Mouse (Mus musculus): ENCODE data around the gene Washc2. TPM values are rescaled to one million over a fixed set of nuclear protein-coding genes. Genes with fewer than 3 reads are reported as not detected.

The Washc2 gene
- total RNA-seq, 4 experiments from 2014 or later = 59.0 to 70.2 (median 63.3) TPM

DNA sequence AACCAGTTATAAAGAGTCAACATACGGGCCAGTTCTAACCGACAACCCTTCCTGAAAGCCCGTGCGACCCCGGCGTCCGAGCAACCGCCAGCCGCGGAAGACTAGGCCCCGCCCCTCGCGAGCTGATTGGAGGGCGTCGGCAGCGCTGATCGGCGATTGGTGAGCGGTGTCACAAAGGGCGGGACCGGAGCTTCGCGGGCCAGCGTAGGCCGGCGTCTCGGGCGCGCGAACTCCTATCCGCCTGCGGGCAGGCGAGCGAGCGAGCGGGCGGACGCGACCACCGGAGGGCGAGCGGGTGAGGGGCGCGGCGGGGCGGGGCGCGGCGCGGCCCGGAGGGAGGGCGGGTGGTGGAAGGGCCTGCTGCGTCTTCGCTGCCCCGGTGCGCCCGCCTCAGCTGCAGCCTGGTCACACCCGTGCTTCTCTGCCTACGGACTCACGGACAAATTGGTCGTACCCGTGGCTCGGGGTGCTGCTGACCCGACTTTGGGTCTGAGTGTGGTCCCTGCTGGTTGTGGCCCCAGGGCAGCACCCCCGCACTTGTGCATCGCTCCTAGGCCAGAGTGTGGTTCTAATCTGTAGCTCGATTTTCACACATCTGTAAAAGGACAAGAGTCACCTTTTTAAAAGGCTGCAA, 56.3 kb downstream of the Washc2 start, which contains the start of gene Zfand4:
Gene Zfand4, plus strand, starts transcription at position 205 of the 634 bp plus-strand sequence.
- peak; percentile 85 for DNase-seq

DNA sequence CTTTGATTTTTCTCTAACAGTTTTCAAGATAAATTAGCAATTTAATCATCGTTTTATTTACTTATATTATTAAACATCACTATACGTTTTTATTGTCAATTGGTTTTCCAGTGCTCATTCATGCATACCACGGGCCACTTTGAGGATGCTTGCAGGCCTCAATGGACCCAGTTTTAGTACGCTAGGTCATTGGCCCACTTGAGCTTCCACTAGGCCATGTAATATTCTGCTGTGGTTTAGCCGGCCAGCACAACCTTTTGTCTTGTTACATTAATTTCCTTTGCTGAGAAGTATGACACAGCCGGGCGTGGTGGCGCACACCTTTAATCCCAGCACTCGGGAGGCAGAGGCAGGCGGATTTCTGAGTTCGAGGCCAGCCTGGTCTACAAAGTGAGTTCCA, 57.0 kb downstream of the Washc2 start:
- DNase-seq = no peak

DNA sequence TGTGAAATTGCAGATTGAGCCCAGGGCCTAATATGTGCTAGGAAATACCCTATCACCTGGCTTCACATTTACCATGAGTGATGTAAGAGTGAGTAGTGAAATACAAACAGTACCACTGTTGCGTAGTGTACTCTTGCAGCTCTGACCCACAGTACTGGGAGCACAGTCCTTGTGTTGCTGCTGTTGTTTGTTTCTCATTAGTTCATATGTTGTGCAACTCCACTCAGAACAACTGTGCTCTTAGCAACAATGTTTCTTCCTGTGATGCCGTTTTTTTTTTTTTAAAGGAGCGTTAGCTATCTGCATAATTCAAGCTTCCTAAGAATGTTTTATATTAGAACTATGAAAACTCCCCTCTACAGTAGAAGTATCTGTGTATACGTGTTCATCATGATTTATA, 57.8 kb downstream of the Washc2 start:
- DNase-seq = no peak

DNA sequence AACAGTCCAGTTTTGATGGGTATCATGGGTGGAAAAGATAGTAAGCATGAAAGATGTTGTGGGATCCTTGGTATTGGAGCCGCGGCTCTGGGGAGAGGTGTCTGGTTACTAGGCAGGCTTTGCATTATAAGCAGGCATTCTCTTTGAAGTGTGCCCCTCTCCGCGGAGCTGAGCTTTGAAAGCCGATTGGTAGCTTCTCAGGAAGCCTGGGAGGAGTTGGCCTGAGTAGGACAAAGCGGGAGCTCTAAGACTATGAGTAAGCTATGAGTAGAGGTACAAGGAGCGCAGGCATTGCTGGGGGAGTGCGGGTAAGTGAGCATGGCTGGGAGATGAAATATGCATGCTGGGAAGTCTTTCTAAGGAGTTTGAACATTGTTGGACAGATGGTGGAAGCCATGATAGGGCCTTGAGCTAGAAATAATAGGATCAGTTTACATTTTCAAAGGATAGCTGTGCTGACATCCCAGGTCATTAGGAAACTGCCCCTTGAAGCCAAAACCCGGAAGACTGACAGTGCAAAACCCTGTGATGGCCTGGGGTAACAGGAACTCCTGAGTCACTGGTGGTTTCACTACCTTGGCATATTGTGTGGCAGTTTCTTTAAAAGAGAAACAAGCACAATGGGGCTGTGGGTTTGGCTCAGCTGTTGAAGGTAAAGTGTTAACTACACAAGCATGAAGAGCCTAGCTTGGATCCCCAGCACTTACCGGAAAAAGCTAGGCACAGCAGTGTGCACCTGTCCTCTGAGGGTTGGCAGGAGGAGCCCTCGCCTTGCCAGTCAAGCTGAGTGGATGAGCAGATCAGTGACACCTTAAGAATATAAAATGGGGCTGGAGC, 58.7 kb downstream of the Washc2 start:
- no peak for DNase-seq

DNA sequence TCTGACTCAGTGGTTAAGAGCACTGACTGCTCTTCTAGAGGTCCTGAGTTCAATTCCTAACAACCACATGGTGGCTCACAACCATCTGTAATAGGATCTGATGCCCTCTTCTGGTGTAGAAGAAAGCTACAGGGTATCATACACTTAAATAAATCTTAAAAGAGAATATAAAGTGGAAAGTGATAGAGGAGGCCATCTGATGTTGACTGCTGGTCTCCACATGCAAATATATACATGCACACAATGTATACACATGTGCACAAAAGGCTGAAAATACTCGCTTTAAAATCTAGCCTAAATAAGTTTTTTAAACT, 59.2 kb downstream of the Washc2 start:
- no peak for DNase-seq

DNA sequence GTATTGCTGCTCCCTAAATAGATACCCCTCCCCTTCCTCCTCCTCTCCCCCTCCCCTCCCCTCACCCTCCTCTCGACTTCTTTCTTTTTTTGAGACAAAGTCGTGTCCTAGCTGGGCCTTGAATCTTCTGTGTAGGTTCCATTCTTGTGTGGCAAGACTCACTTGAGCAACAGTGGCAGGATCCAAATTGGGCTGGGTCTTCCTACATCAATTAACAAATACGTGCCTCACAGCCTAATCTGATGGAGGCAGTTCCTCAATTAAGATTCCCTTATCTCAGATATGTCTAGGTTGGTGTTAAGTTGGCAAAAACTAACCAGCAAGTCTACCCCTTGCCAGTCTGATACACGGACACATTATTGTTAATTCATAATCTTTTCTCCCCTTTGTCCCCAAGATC, 67.9 kb downstream of the Washc2 start:
- no peak for DNase-seq

DNA sequence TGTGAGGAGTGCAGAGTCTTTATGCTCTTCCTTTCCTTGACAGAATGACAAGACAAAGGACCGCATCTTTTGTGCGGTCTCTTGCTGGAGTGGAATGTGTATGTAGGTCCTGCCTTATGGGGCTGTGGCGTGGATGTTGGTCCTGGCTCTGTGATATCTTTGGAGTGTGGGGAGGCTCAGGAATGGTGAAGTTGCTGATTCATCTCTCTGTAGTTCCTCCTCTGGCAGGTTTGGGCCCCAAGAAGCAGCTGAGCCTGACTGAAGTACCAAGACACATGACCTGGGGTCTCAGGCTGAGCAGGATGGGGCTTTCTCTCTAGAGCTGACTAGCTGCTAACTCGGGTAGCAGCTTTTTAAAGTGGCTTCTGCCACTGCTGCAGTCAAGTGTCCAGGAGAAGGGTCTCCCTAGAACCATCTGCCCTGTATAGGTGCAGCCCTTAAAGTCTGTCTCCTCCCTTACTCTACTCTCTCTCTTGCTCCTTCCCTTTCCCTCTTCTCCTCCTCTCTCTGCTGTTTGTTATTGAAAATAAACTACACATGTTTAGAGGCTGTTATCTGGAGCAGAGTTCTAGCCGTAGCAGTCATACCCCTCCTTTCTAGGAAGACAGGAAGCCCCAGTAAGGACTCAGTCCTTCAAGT, 71.0 kb downstream of the Washc2 start:
- DNase-seq = no peak

DNA sequence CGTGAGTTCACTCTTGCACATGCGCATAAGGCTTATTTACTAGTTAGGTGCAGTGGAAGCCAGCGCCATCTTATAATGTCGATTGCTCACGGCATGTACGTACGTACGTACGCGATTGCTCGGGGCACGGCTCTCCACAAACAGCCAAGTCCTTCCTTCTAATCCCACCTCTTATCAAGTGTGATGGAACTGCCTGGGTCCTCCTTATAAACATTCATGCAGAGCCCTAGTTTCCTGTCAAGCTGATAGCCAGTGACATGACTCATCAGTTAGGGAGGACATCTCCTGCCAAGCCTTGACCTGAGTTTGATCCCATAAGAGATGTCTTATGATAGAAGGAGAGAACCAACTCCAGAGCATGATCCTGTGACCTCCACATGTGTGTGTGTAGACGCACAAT, 73.2 kb downstream of the Washc2 start:
- DNase-seq = no peak

DNA sequence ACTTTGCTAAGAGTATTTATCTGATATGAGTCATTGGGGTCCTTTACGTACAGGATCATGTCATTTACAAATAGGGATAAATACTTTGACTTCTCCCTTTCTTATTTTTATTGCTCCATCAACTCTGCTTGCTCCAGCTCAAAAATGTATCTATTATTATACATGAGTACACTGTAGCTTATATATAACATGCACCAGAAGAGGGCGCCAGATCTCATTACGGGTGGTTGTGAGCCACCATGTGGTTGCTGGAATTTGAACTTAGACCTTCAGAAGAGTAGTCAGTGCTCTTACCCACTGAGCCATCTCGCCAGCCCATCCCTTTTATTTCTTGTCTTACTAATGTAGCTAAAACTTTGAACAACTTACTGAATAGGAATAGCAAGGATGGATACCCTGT, 74.7 kb downstream of the Washc2 start:
- DNase-seq = no peak

DNA sequence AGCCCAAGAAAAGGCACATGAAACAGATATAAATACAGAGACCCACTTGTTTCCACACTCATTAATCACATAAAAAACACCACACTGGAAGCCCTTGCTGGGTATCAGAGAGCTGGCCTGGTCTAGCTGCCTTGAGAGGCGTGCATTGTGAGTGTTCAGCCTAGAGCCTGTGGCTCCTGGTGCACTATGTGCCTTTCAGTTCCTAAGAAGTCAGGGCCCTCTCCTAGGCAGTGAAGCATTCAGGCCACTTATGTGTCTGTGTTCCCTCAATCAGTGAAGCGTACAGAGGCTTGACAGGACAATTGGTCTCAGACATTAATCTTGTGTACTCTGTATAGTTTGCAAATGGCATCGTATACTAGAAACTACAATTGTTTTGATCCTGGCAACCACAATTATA, 75.4 kb downstream of the Washc2 start:
- DNase-seq = no peak

DNA sequence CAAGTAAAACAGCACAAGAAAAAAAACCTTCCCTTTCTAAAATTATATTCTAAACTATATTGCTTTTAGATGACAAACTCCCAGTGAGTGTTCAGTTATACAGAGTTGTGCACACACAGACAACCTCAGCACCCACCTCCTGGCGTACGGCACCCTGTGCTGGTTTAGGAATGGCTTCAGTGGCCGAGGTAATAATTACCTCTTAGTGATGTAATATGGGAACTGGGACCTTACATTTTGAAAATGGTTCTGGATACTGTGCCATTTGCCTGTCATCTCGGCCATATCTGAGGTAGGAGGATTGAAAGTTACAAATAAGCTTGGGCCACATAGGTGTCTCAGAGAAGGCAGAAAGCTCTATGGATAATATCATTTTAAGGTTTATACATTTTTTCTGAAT, 78.5 kb downstream of the Washc2 start:
- DNase-seq = no peak

DNA sequence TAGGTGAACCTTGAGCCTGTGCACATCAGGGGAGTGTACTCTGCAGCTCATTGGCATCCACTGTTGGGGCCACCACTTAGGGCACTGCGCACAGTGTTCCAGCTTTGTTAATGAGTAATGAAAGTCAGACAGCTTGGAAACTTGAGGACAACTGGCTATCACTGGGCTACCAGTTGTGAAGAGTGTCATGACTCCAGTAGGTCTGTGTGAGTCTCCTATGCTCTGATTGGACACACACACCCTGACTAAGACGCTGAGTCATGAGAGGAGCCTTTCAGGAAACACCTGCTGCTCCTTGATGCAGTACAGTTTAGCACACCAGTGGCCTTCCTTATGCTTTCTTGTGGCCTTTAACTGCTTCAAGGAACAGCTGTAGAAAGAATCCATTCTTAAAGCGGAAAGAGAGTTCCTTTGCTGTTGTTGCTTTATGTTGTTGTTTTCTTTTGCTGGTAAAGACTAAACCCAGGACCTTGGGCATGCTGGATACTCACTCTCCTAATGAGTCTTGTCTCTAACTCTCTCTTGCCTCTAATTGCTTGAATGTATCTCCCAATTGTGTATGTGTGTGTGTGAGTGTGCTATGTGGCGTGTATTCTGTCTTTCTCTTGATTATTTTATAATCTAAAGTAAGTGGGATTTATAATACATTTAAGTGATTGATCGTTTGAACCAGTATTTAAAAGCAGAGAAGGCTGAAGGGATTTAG, 79.2 kb downstream of the Washc2 start:
- DNase-seq = no peak

DNA sequence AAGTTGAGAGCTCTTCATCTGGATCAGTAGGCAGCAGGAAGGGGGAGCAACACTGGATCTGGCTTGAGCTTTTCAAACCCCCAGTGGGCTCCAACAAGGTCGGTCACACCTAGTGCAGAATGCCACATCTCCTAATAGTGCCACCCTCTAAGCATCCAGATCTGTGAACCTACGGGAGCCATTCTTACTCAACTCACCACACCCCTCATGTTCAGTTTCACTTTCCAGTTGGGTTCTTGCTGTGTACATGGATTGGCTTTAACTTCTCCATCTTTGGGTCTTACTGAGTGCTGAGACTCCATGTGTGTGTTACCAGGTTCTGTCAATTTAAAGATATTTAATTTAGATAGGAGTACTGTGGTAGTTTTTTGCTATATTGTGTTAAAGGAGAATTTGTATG, 103.6 kb downstream of the Washc2 start:
- no peak for DNase-seq

Other genes with a start within 250 kb of the Washc2 start
- 100 to 1,000 TPM; 176 to 243 (median 208) TPM for gene Plxnd1, start 213.0 kb upstream of the Washc2 start, total RNA-seq (2022)
- 10 to 100 TPM; 20.4 to 37.4 (median 27.8) TPM for gene Tmcc1, start 14.6 kb upstream of the Washc2 start, total RNA-seq (2022)
- gene Zfand4, start 56.2 kb downstream of the Washc2 start, total RNA-seq (2022) = 1 to 10 TPM; 1.2 to 3.1 (median 2.4) TPM
- gene March8, start 130.0 kb downstream of the Washc2 start, total RNA-seq (2022) = 10 to 100 TPM; 73.0 to 96.4 (median 81.4) TPM

All from adrenal gland, adult 8-10 months (tissue).